Mouse (Mus musculus) kidney, postnatal 0 days (tissue): ENCODE measurements around the gene Tbata. TPM values are rescaled to one million over a fixed set of nuclear protein-coding genes. Genes with fewer than 3 reads are reported as not detected.
A peak's percentile ranks its signal among the peaks of the same experiment; 100 is the strongest.

Source experiments
- ATAC-seq: fragments of 200-750 bp; cut with Nextera tagmentation; replicated peaks from 2 replicates; pipeline ENCODE4 v1.8.0; 2017; ENCODE audit warnings: low read depth, moderate number of reproducible peaks, moderate TSS enrichment, moderate library complexity; ENCODE audit not compliant: low FRiP score
- DNase-seq: peaks from one replicate; pipeline ENCODE4 v3.0.0-alpha.2; 2016; ENCODE audit warnings: low spot score
- H3K27ac ChIP-seq: fragments of 300-500 bp; sonication (generic); 2 replicates; pipeline ENCODE4 v1.5.1; 2014; ENCODE audit warnings: mild to moderate bottlenecking
- H3K27me3 ChIP-seq: fragments of 300-500 bp; sonication (generic); 2 replicates; pipeline ENCODE4 v1.6.1; 2014; ENCODE audit warnings: low read length, mixed read lengths; ENCODE audit not compliant: insufficient read depth
- H3K36me3 ChIP-seq: fragments of 300-500 bp; sonication (generic); 2 replicates; pipeline ENCODE4 v1.6.1; 2014; ENCODE audit warnings: low read length, mixed read lengths; ENCODE audit not compliant: insufficient read depth
- H3K4me1 ChIP-seq: fragments of 300-500 bp; sonication (generic); replicated peaks from 2 replicates; pipeline ENCODE4 v1.6.1; 2014; ENCODE audit warnings: antibody characterized with exemption, low read length, mixed read lengths; ENCODE audit not compliant: insufficient read depth
- H3K4me2 ChIP-seq: fragments of 300-500 bp; sonication (generic); 2 replicates; pipeline ENCODE4 v1.6.1; 2014; ENCODE audit warnings: mild to moderate bottlenecking, low read length, moderate library complexity, mixed read lengths
- H3K4me3 ChIP-seq: fragments of 300-500 bp; sonication (generic); replicated peaks from 2 replicates; pipeline ENCODE4 v1.5.1; 2014; ENCODE audit warnings: low read depth, low read length
- H3K9ac ChIP-seq: fragments of 300-500 bp; sonication (generic); 2 replicates; pipeline ENCODE4 v1.6.1; 2014; ENCODE audit warnings: low read depth, low read length
- H3K9me3 ChIP-seq: fragments of 300-500 bp; sonication (generic); replicated peaks from 2 replicates; pipeline ENCODE4 v1.6.1; 2016; ENCODE audit warnings: low read length, inconsistent platforms, mixed read lengths
- CTCF ChIP-seq: IDR thresholded peaks from 2 replicates; pipeline ENCODE4 v1.5.1; 2016; ENCODE audit warnings: antibody characterized with exemption, low read depth, mild to moderate bottlenecking, moderate library complexity
- WGBS: fragments of 180-500 bp; shearing (Covaris S2); extraction: QIAGEN DNeasy Blood & Tissue Kit; methylation state at CpG from one replicate; pipeline ENCODE4 v1.1.7; 2014; 5-methylcytosine and 5-hydroxymethylcytosine counted together
- polyA plus RNA-seq: library from polyadenylated mRNA; unstranded; fragments of >200 nt; fragmentation: Nextera tagmentation; extraction: Ambion mirVana; gene quantifications from 2 replicates; pipeline ENCODE4 v1.2.1, GENCODE M21; 2015

Gene Tbata
- polyA plus RNA-seq, 1 experiment from 2014 or later: 0.24 TPM

DNA sequence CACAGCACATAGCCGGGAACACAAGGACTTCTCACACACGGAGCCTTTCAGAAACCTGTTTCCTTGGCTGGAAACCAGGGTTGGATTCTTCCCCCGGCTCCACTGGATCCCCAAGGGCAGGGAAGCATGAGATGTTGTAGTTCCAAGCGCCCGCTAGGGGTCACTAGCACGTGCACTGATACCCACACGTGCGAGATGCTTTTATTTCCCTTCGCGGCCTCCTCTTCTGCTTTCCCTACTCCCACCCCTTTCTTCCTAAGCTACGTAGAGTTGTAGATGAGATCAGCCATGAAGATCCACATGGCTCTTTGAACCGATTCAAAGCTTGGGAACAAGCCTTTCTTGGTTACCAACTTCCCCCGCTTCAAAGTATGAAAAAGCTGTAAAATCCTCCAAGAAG, 40.0 kb downstream of the Tbata start:
- Histone ChIP-seq H3K36me3 (no peaks in the 10 kb centered on the region), H3K9me3 (no peaks in the 10 kb centered on the region), H3K4me1 (no peaks in the 10 kb centered on the region), H3K9ac (no peak overlapping the region), H3K27me3 (no peaks in the 10 kb centered on the region), H3K4me2 (no peak overlapping the region), H3K27ac (no peak overlapping the region), H3K4me3 (no peak overlapping the region)
- DNase-seq (peak; percentile 92), ATAC-seq (no peak)
- TF ChIP-seq CTCF: peak; percentile 77
- 11% methylated on average over 13 of the region's 13 CpGs for WGBS

DNA sequence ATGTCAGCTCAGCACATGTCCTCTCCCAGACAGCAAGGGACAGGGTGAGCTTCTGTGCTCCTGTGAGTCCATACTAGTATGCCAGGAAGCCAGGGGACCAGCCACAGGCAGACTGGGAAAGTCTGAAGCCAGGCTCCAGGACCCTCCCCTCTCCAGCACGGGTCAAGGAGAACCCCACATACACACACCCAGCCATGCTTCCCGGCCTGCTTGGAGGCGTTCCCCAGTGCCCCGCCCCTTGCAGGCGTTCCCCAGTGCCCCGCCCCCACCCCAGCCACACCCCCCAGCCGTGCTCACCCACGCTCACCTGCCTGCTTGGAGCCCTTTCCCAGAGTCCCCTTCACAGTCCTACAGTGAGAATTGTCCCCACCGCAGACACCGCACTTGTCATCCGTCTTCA, 41.1 kb downstream of the Tbata start:
- Histone ChIP-seq H3K4me2 (no peak overlapping the region), H3K36me3 (no peaks in the 10 kb centered on the region), H3K4me3 (no peak overlapping the region), H3K9me3 (no peaks in the 10 kb centered on the region), H3K27ac (no peak overlapping the region), H3K9ac (no peak overlapping the region), H3K27me3 (no peaks in the 10 kb centered on the region), H3K4me1 (no peaks in the 10 kb centered on the region)
- 21% methylated on average over 11 of the region's 11 CpGs for WGBS
- DNase-seq: no peak
- no peak; the same call in 1 of the 2 replicates for ATAC-seq
- TF ChIP-seq CTCF: no peak

DNA sequence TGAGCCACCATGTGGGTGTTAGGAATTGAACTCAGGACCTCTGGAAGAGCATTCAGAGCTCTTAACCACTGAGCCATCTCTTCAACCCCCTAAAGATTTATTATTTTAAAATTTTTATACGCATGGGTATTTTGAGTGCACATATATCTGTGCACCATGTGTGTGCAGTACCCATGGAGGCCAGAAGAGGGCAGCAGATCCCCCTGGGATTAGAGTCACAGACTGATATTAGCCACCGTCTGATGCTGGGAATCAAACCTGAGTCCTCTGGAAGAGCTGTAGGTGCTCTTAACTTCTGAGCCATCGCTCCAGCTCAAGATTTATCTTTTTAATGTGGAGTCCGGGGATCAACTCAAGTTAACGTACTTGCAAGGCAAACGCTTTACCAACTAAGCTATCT, 43.9 kb downstream of the Tbata start:
- Histone ChIP-seq H3K27ac (no peak overlapping the region), H3K4me2 (no peak overlapping the region), H3K4me3 (no peak overlapping the region), H3K36me3 (no peaks in the 10 kb centered on the region), H3K27me3 (no peaks in the 10 kb centered on the region), H3K4me1 (no peaks in the 10 kb centered on the region), H3K9ac (no peak overlapping the region), H3K9me3 (no peaks in the 10 kb centered on the region)
- TF ChIP-seq CTCF: peak; percentile 47; the same call in 1 of the 2 replicates
- WGBS: 95% methylated on average over 6 of the region's 6 CpGs
- no peak for ATAC-seq
- DNase-seq: no peak

DNA sequence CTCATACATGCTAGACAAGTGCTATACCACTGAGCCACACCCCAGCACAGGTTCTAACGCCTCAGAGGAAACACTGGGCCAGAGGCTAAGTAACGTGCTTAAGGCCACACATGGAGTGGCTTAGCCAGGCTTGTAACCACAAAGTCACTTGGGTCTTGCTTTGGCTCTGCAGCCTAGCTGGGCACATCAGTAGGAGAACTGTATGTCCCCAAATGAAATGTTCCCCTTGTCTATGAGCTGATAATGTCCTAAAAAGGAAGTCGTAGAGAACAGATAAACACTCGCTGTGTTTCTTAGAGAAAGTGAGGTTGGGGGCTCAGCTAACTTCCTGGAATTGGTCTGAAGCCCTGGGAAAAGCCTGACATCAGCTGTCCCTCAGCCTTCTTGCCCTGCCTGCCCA, 44.4 kb downstream of the Tbata start:
- Histone ChIP-seq H3K27ac (no peak overlapping the region), H3K9me3 (no peaks in the 10 kb centered on the region), H3K4me2 (no peak overlapping the region), H3K9ac (no peak overlapping the region), H3K27me3 (no peaks in the 10 kb centered on the region), H3K4me1 (no peaks in the 10 kb centered on the region), H3K4me3 (no peak overlapping the region), H3K36me3 (no peaks in the 10 kb centered on the region)
- no peak for TF ChIP-seq CTCF
- ATAC-seq (no peak), DNase-seq (no peak)
- 77% methylated on average over 4 of the region's 4 CpGs for WGBS

DNA sequence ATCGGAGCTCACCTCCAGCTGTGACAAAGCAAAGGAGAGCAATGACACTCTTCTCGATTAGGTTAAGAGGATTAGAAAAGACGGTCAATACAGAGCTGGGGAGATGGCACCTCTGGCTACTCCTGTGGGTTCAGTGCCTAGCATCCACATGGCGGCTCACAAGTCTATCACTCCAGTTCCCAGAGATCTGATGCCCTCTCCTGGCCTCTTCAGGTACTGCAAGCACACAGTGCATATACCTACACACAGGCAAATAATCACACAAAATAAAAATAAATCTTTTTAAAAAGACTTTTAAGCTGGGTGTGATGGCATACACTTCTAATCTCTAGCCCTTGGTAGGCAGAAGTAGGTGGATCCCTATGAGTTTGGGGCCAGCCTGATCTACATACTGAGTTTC, 47.6 kb downstream of the Tbata start:
- H3K9me3 ChIP-seq: no peaks in the 10 kb centered on the region
- no peak overlapping the region for H3K4me3 ChIP-seq
- no peaks in the 10 kb centered on the region for H3K36me3 ChIP-seq
- 98% methylated on average over 4 of the region's 4 CpGs for WGBS
- DNase-seq: no peak
- no peak for ATAC-seq
- no peak overlapping the region for H3K4me2 ChIP-seq
- H3K27me3 ChIP-seq: no peaks in the 10 kb centered on the region
- H3K4me1 ChIP-seq: no peaks in the 10 kb centered on the region
- H3K27ac ChIP-seq: no peak overlapping the region
- TF ChIP-seq CTCF: peak; percentile 19; the same call in 1 of the 2 replicates
- H3K9ac ChIP-seq: no peak overlapping the region

DNA sequence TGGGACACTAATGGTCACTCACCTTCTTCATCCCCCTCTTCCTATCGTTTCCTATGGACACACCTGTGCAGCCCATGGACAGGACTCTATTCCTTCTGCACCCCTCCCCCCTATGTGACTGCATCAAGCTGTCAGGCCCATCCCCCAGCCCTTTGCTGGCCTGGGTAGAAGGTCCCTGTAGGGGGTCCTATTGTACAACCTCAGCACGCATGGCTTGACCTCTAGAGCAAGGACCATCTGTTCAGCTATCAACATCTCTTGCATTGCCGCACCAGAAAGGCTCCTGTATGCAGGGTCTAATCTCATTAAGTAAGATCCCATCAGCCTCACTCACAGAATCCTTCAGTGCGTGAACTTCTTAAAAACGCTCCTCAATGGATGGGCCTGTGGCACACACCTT, 53.9 kb downstream of the Tbata start:
- Histone ChIP-seq H3K27me3 (no peaks in the 10 kb centered on the region), H3K9ac (no peak overlapping the region), H3K4me3 (no peak overlapping the region), H3K4me2 (no peak overlapping the region), H3K4me1 (no peaks in the 10 kb centered on the region), H3K9me3 (no peaks in the 10 kb centered on the region), H3K36me3 (no peaks in the 10 kb centered on the region), H3K27ac (no peak overlapping the region)
- TF ChIP-seq CTCF: no peak
- ATAC-seq (no peak), DNase-seq (no peak)
- WGBS: 84% methylated on average over 5 of the region's 5 CpGs

DNA sequence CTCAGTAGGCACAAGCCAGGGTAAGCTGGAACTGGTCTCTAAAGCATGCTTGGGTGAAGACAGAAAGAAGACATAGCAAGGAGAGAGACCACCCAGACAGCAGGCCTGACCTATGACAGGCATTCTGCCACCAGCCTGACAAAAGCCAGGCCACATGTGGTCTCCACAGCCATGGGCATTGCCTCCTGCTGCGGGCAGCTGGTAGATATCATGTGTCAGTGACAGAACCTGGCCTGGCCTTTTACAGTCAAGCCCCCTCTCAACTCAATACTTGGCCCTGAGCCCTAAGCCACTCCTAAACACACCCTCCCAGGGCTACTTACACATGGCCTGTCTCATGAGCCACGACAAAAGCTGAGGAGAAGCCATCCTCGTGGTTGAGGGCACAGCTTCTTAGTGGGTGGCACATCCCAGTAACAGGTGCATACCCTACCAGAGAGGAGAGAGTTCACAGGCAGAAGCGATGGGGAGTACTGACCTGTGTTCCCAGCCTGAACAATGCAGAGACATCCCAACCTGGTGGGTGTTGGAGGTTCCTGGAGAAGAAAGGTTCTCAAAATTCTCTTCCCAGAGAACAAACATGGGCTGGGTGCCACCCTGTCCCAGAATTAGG, 55.1 kb downstream of the Tbata start:
- Histone ChIP-seq H3K27me3 (no peaks in the 10 kb centered on the region), H3K4me2 (no peak overlapping the region), H3K27ac (no peak overlapping the region), H3K36me3 (no peaks in the 10 kb centered on the region), H3K9ac (no peak overlapping the region), H3K4me1 (no peaks in the 10 kb centered on the region), H3K4me3 (no peak overlapping the region), H3K9me3 (no peaks in the 10 kb centered on the region)
- no peak for DNase-seq
- ATAC-seq: no peak; the same call in 1 of the 2 replicates
- TF ChIP-seq CTCF: no peak
- WGBS: 41% methylated on average over 4 of the region's 4 CpGs
